Mouse (Mus musculus) C2C12 (cell line): Measurements from ENCODE around the gene Srprb.

Source experiments
- CEBPB ChIP-seq: IDR thresholded peaks from one replicate; pipeline ENCODE4 v1.6.1; 2011; ENCODE audit warnings: low read depth, mild to moderate bottlenecking, control low read depth, moderate library complexity
- CTCF ChIP-seq: IDR thresholded peaks from one replicate; pipeline ENCODE4 v1.5.1; 2011; ENCODE audit not compliant: control insufficient read depth, insufficient read depth, insufficient read length
- FOSL1 ChIP-seq: IDR thresholded peaks from one replicate; pipeline ENCODE4 v1.8.0; 2011; ENCODE audit warnings: mild to moderate bottlenecking, low read length; ENCODE audit not compliant: poor library complexity, insufficient read depth, severe bottlenecking
- USF1 ChIP-seq: IDR thresholded peaks from one replicate; pipeline ENCODE4 v1.6.1; 2011; ENCODE audit warnings: low read depth, mild to moderate bottlenecking, control low read depth, moderate library complexity

GRCm38 (mm10) chr9:103234565-103235165 lies 32.7 kb upstream of the Srprb start:
- TF ChIP-seq CTCF (no peak), CEBPB (no peak), USF1 (no peak), FOSL1 (no peak)
